Mouse (Mus musculus) hindbrain, embryonic 14.5 days (tissue): ENCODE data around the gene Ipmk. TPM values are rescaled to one million over a fixed set of nuclear protein-coding genes. Genes with fewer than 3 reads are reported as not detected.

Source experiments
- ATAC-seq: fragments of 200-750 bp; cut with Nextera tagmentation; 2 replicates; pipeline ENCODE4 v1.8.0; 2017; ENCODE audit warnings: moderate number of reproducible peaks, mild to moderate bottlenecking, moderate TSS enrichment, moderate library complexity; ENCODE audit not compliant: low FRiP score
- DNase-seq: peaks from one replicate; pipeline ENCODE4 v3.0.0-alpha.2; 2015; ENCODE audit warnings: low spot score
- H3K27ac ChIP-seq: fragments of 300-500 bp; sonication (generic); 2 replicates; pipeline ENCODE4 v1.5.1; 2014; ENCODE audit warnings: mild to moderate bottlenecking, moderate library complexity
- H3K27me3 ChIP-seq: fragments of 300-500 bp; sonication (generic); 2 replicates; pipeline ENCODE4 v1.6.1; 2014; ENCODE audit warnings: mild to moderate bottlenecking, low read length, mixed read lengths; ENCODE audit not compliant: control insufficient read depth, insufficient read depth
- H3K36me3 ChIP-seq: fragments of 300-500 bp; sonication (generic); replicated peaks from 2 replicates; pipeline ENCODE4 v1.6.1; 2014; ENCODE audit not compliant: control insufficient read depth, insufficient read depth
- H3K4me1 ChIP-seq: fragments of 300-500 bp; sonication (generic); replicated peaks from 2 replicates; pipeline ENCODE4 v1.6.1; 2014; ENCODE audit warnings: antibody characterized with exemption, low read length, mixed read lengths; ENCODE audit not compliant: control insufficient read depth, insufficient read depth
- H3K4me2 ChIP-seq: fragments of 300-500 bp; sonication (generic); replicated peaks from 2 replicates; pipeline ENCODE4 v1.6.1; 2014; ENCODE audit warnings: mild to moderate bottlenecking, moderate library complexity
- H3K4me3 ChIP-seq: fragments of 300-500 bp; sonication (generic); replicated peaks from 2 replicates; pipeline ENCODE4 v1.5.1; 2014; ENCODE audit warnings: mild to moderate bottlenecking, low read length
- H3K9ac ChIP-seq: fragments of 300-500 bp; sonication (generic); 2 replicates; pipeline ENCODE4 v1.6.1; 2014
- H3K9me3 ChIP-seq: fragments of 300-500 bp; sonication (generic); 2 replicates; pipeline ENCODE4 v1.6.1; 2016; ENCODE audit warnings: low read length; ENCODE audit not compliant: control insufficient read depth
- WGBS: fragments of 180-500 bp; shearing (Covaris S2); extraction: QIAGEN DNeasy Blood & Tissue Kit; methylation state at CpG from one replicate; pipeline ENCODE4 v1.1.7; 2014; 5-methylcytosine and 5-hydroxymethylcytosine counted together
- polyA plus RNA-seq: library from polyadenylated mRNA; unstranded; fragments of >200 nt; fragmentation: Nextera tagmentation; extraction: Ambion mirVana; gene quantifications from 2 replicates; pipeline ENCODE4 v1.2.1, GENCODE M21; 2014

The Ipmk gene
- polyA plus RNA-seq, 1 experiment from 2014 or later = 25.9 TPM

DNA sequence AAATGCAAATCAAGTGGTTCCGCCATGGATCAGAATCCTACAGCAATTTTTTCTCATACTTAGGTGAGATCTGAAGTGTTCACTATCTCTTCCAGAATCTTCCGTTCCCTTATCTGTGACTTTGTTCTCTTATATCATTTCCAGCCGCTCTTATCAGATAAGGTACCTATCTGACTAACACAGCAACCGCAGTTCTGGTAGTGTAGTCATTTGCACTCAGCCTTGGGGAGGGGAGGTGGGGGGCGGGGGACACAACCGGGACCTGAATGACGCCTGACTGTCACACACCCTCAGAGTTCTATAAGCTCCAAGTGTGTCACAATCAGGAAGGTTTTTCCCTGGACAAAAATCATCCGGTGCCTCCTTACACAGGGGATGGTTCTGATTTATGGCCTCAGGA lies 51.8 kb downstream of the Ipmk start:
- no peak overlapping the region for H3K4me3 ChIP-seq
- H3K4me2 ChIP-seq = no peak overlapping the region
- no peaks in the 10 kb centered on the region for H3K4me1 ChIP-seq
- H3K27ac ChIP-seq = no peak overlapping the region
- H3K36me3 ChIP-seq = no peaks in the 10 kb centered on the region
- no peak for DNase-seq
- no peak overlapping the region for H3K9ac ChIP-seq
- H3K27me3 ChIP-seq = no peaks in the 10 kb centered on the region
- no peaks in the 10 kb centered on the region for H3K9me3 ChIP-seq
- WGBS = 82% methylated on average over 8 of the region's 8 CpGs
- no peak for ATAC-seq

DNA sequence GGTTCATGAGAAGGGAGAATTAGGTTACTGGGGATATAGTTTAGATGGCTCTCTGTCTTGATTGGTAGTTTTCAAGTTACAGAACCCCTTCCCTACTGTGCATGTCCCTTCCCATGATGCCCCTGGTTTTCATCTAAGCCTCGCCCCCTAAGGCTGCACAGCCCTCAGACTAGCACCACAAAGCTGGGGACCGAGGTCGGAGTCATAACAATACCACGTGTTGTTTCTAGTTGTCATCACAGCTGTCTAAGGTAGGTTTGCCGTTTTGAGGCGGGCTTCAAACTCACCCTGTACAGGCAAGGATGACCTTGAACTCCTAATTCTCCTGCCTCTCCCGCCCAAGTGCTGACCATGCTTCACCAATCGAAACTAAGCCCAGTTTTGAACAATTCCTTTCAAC lies 52.4 kb downstream of the Ipmk start:
- no peak for DNase-seq
- Histone ChIP-seq H3K9ac (no peak overlapping the region), H3K4me3 (no peak overlapping the region), H3K9me3 (no peaks in the 10 kb centered on the region), H3K27me3 (no peaks in the 10 kb centered on the region), H3K4me1 (no peaks in the 10 kb centered on the region), H3K36me3 (no peaks in the 10 kb centered on the region), H3K4me2 (no peak overlapping the region), H3K27ac (no peak overlapping the region)
- 81% methylated on average over 8 of the region's 8 CpGs for WGBS
- no peak for ATAC-seq

DNA sequence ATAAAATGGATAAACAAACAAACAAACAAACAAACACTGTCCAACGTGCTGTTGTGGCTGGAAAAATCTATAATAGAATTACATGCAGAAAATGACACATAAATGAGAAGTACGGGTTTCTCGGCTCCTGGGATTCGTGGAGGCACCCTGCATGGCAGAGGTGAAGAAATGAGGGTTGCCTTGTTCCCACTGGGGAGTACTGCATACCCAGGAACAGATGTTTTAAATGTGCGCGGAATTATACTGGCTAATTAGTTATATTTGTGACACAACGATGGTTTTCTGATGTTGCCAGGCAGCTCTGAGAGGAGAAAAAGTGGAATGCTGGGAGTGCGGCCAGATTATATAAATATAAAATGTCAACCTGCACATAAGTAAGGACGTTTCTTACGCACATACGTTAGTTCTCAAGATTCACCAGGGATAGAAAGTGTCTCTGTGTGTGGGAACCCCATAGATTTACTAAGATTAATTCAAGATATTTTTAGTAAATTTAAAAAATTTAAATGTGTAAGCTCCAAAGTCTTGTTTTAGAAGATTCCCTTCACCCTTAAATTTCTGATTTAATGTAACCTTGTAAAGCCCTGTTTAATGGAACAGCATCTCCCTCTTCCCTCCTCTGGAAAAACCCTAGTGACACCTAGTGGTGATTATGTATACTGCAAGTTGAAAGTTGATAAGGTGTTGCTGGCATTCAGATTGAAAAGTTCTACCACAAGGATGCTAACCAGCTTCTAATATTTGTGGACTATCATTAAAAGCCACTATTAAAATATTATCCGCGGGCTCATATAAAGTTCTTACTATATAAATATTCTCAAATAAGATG lies 53.5 kb downstream of the Ipmk start:
- Histone ChIP-seq H3K4me2 (no peak overlapping the region), H3K9me3 (no peaks in the 10 kb centered on the region), H3K27ac (no peak overlapping the region), H3K27me3 (no peaks in the 10 kb centered on the region), H3K4me3 (no peak overlapping the region), H3K9ac (no peak overlapping the region), H3K4me1 (no peaks in the 10 kb centered on the region), H3K36me3 (no peaks in the 10 kb centered on the region)
- ATAC-seq = peak; percentile 62; the same call in 1 of the 2 replicates
- DNase-seq = peak; percentile 87
- 56% methylated on average over 13 of the region's 13 CpGs for whole genome bisulfite sequencing

DNA sequence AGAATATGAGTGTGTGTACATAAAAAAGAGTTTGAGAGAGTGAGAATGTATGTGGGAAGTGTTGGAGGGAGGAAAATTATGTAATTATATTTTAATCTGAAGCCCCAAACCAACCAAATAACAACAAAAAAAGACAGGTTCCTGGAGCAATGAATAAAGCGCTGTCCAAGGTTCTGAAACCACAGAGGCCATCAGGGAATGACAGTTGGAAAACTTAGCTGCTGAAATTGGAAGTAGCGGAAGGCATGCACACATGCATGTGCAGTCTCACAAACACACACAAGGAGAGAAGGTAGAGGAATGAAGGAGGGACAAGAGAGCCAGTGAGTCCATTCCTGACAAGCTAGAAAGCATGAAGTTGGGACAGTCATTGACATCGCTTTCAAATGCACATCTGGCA lies 56.1 kb downstream of the Ipmk start:
- ATAC-seq = no peak
- H3K4me1 ChIP-seq = no peaks in the 10 kb centered on the region
- no peak overlapping the region for H3K27ac ChIP-seq
- H3K27me3 ChIP-seq = no peaks in the 10 kb centered on the region
- no peaks in the 10 kb centered on the region for H3K36me3 ChIP-seq
- no peak for DNase-seq
- no peak overlapping the region for H3K9ac ChIP-seq
- H3K4me3 ChIP-seq = no peak overlapping the region
- no peaks in the 10 kb centered on the region for H3K9me3 ChIP-seq
- no peak overlapping the region for H3K4me2 ChIP-seq
- WGBS = 75% methylated on average over 3 of the region's 3 CpGs

DNA sequence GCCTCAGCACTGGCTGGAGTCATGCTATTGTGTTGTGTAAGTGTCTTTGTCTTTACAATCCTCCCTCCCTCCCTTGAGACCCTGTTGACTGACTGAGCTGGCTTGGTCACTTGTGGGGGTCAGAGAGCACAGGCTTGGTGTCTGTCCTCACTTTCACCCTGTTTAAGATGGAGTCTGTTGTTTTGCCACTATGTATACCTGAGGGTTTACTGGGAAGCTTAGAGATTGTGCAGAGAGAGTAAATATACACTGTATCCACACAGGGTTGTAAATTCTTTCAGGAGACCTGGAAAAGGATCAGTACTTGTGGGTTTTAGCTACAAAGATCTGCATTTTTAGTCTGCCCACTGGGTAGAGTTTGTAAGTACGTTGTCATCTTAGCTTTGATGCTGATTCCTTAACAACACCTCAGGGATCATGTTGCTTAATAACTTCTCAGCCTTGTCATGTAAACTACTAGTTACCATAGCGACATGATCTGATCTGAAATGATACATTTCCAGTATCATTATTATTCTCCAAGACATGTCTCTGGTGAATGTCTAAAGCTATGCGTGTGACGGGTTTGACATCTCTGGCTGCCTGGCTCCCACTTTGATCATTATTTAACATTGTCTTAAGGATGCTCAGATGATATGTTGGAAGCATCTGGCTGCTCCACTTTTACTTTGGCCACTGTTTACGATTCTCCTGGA lies 58.1 kb downstream of the Ipmk start:
- Histone ChIP-seq H3K27ac (no peak overlapping the region), H3K4me2 (no peak overlapping the region), H3K9me3 (no peaks in the 10 kb centered on the region), H3K4me1 (no peaks in the 10 kb centered on the region), H3K4me3 (no peak overlapping the region), H3K27me3 (no peaks in the 10 kb centered on the region), H3K9ac (no peak overlapping the region), H3K36me3 (no peaks in the 10 kb centered on the region)
- DNase-seq (no peak), ATAC-seq (no peak)
- WGBS = 66% methylated on average over 5 of the region's 5 CpGs

DNA sequence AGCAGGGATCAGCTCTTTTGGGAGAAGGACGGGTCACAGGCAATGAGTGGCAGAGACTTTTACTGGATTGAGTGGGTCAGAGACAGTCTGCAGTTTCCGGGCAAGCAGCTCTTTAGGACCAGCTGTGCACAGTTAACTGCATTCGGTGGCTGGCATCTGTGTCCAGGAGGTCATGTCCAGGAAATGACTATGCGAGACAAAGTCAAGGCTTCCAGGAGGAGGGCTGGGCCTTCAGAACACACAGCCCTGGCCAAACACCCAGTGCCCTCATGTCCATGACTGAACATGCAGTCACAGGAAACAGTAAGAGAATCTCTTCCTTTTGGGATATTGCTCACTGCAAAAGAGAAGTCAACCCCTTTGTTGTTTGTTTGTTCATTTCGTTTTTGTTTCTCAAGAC lies 62.4 kb downstream of the Ipmk start:
- Histone ChIP-seq H3K9me3 (no peaks in the 10 kb centered on the region), H3K4me3 (no peak overlapping the region), H3K4me1 (no peaks in the 10 kb centered on the region), H3K4me2 (no peak overlapping the region), H3K36me3 (no peaks in the 10 kb centered on the region), H3K9ac (no peak overlapping the region), H3K27me3 (no peaks in the 10 kb centered on the region), H3K27ac (no peak overlapping the region)
- ATAC-seq = no peak
- DNase-seq = no peak
- 86% methylated on average over 5 of the region's 5 CpGs for WGBS

DNA sequence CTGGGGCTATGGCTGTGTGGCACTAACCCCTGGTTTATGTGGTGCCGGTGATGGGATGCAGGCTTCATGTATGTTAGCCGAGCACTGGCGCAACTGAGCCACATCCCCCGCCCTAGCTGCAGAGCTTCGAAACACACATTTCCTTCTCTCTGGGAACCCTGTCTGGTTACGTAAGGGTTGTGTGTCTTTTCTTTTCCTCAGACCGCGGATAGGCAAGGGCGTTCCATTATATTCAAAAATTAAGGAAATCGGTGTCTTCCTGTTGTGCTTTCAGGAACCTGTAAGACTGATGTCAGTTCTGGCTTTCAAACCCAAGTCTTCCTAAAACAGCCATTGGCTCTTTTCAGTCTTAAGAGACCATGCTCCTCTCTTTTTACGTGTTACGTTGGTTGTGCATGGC lies 65.8 kb downstream of the Ipmk start:
- H3K27me3 ChIP-seq = no peaks in the 10 kb centered on the region
- WGBS = 85% methylated on average over 12 of the region's 12 CpGs
- DNase-seq (no peak), ATAC-seq (no peak)
- no peaks in the 10 kb centered on the region for H3K36me3 ChIP-seq
- H3K4me2 ChIP-seq = no peak overlapping the region
- no peak overlapping the region for H3K4me3 ChIP-seq
- H3K27ac ChIP-seq = no peak overlapping the region
- no peak overlapping the region for H3K9ac ChIP-seq
- no peaks in the 10 kb centered on the region for H3K9me3 ChIP-seq
- H3K4me1 ChIP-seq = no peaks in the 10 kb centered on the region

DNA sequence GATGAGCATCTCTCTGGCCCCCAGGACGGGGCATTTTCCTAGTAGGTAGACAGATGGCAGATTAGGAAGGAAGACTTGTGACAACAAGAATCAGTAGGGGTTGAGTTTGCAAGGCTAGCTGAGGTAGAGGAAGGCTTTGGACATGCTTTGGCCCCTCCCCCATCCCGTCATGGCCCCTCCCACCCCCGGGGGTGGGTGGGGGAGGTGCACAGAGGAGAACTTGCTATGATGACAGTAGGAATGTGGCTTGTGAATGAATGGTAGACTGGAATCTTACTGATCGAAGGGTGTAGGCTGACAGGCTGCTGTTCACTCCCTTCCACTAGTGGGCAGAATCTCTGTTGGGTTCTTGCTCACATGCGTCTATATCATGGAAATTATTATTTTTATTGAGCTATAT lies 74.0 kb downstream of the Ipmk start:
- H3K27me3 ChIP-seq = no peaks in the 10 kb centered on the region
- no peak for ATAC-seq
- H3K36me3 ChIP-seq = no peaks in the 10 kb centered on the region
- 69% methylated on average over 5 of the region's 5 CpGs for WGBS
- no peak overlapping the region for H3K4me2 ChIP-seq
- no peaks in the 10 kb centered on the region for H3K4me1 ChIP-seq
- no peak overlapping the region for H3K27ac ChIP-seq
- H3K4me3 ChIP-seq = no peak overlapping the region
- H3K9me3 ChIP-seq = no peaks in the 10 kb centered on the region
- no peak for DNase-seq
- no peak overlapping the region for H3K9ac ChIP-seq

DNA sequence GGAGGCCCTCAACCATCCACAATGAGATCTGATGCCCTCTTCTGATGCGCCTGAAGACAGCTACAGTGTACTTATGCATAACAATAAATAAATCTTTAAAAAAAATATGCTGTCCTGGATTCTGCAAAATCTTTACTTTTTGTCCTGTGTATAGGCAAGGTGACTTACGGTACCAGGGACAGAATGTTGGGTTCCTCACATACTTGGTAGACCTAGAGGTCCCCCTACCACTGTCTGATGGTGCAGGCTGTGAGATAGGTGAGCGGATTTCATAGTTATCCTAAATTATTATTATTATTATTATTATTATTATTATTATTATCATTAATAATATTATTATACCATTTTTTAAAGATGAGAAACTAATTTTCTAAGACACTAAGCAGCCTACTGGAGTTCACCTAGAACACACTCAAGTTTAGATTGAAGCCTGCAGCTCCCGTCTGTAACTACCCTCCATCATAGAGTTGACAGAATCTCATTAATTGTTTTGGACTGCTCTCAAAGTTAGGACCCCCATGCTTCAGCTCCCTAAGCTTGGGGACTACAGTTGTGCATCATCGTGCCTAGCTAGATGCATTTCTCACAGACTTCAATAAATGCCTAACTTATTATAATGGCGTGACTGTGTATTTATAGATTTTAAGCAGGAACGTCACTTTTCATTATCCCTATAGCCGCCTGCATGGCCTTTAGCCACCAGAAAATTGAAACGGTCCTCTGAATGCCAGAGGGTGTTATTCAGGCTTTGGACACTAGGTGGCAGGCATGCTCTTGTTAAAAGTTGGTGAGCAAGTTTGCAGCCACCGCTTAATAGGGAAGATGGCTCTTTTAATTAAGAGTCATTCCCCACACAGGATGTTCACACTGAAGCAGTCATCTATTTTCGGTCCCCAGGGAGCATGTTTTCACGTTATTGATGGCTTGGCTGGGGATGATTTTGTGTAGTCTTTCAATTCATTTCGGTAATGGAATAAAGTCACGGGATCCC lies 74.8 kb downstream of the Ipmk start:
- peak; percentile 70 for ATAC-seq

More for the DNA sequence above, 74.8 kb downstream of the Ipmk start:
- no peak overlapping the region for H3K27ac ChIP-seq
- WGBS = 41% methylated on average over 14 of the region's 14 CpGs
- peak; percentile 93 for DNase-seq
- no peaks in the 10 kb centered on the region for H3K36me3 ChIP-seq
- H3K4me2 ChIP-seq = no peak overlapping the region
- no peak overlapping the region for H3K9ac ChIP-seq
- no peaks in the 10 kb centered on the region for H3K9me3 ChIP-seq
- H3K4me1 ChIP-seq = no peaks in the 10 kb centered on the region
- no peaks in the 10 kb centered on the region for H3K27me3 ChIP-seq
- no peak overlapping the region for H3K4me3 ChIP-seq
